Mouse (Mus musculus) lung, embryonic 14.5 days (tissue): ENCODE data around the gene Ttc32. TPM values are rescaled to one million over a fixed set of nuclear protein-coding genes. Genes with fewer than 3 reads are reported as not detected.
A peak's percentile ranks its signal among the peaks of the same experiment; 100 is the strongest.

Experiments
- ATAC-seq: fragments of 200-750 bp; cut with Nextera tagmentation; 2 replicates; pipeline ENCODE4 v1.8.0; 2017; ENCODE audit warnings: mild to moderate bottlenecking, moderate TSS enrichment, moderate library complexity; ENCODE audit not compliant: insufficient read depth
- DNase-seq: peaks from one replicate; pipeline ENCODE4 v3.0.0-alpha.2; 2015
- H3K27ac ChIP-seq: fragments of 300-500 bp; sonication (generic); 2 replicates; pipeline ENCODE4 v1.5.1; 2014; ENCODE audit warnings: low read depth, mild to moderate bottlenecking, moderate library complexity
- H3K27me3 ChIP-seq: fragments of 300-500 bp; sonication (generic); 2 replicates; pipeline ENCODE4 v1.6.1; 2014; ENCODE audit warnings: low read length, control low read depth; ENCODE audit not compliant: insufficient read depth
- H3K36me3 ChIP-seq: fragments of 300-500 bp; sonication (generic); 2 replicates; pipeline ENCODE4 v1.6.1; 2014; ENCODE audit warnings: control low read depth; ENCODE audit not compliant: insufficient read depth
- H3K4me1 ChIP-seq: fragments of 300-500 bp; sonication (generic); 2 replicates; pipeline ENCODE4 v1.6.1; 2014; ENCODE audit warnings: antibody characterized with exemption, control low read depth; ENCODE audit not compliant: insufficient read depth
- H3K4me2 ChIP-seq: fragments of 300-500 bp; sonication (generic); 2 replicates; pipeline ENCODE4 v1.6.1; 2014; ENCODE audit warnings: mild to moderate bottlenecking
- H3K4me3 ChIP-seq: fragments of 300-500 bp; sonication (generic); 2 replicates; pipeline ENCODE4 v1.5.1; 2014; ENCODE audit warnings: low read depth, low read length
- H3K9ac ChIP-seq: fragments of 300-500 bp; sonication (generic); 2 replicates; pipeline ENCODE4 v1.6.1; 2014
- H3K9me3 ChIP-seq: fragments of 300-500 bp; sonication (generic); 2 replicates; pipeline ENCODE4 v1.6.1; 2016; ENCODE audit warnings: low read depth, low read length, control low read depth
- CTCF ChIP-seq: IDR thresholded peaks from 2 replicates; pipeline ENCODE4 v1.5.1; 2016; ENCODE audit warnings: antibody characterized with exemption, low read depth
- WGBS: fragments of 180-500 bp; shearing (Covaris S2); extraction: QIAGEN DNeasy Blood & Tissue Kit; methylation state at CpG from one replicate; pipeline ENCODE4 v1.1.7; 2014; 5-methylcytosine and 5-hydroxymethylcytosine counted together
- polyA plus RNA-seq: library from polyadenylated mRNA; unstranded; fragments of >200 nt; fragmentation: Nextera tagmentation; extraction: Ambion mirVana; gene quantifications from 2 replicates; pipeline ENCODE4 v1.2.1, GENCODE M21; 2014

The Ttc32 gene
- polyA plus RNA-seq, 1 experiment from 2014 or later = 22.6 TPM

DNA sequence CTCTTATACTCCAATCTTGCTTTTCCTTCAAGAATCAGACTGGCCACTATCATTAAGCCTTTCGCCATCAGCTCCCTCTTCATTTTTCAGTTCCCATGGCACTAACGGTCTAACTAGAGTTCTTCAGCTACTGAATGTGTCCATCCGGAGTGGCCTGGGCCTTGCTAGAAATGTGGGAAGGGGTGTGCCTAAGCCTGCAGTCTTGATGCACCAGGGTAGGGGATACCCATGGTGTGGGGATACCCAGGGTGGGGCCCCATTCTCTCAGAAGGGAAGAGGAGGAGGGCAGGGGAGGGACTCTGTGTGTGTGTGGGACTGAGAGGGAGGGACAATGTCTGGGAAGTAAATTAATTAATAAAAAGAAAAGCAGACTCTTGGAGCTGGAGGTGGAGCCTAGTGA, 13.0 kb downstream of the Ttc32 start:
- H3K27ac ChIP-seq = no peak overlapping the region
- H3K4me1 ChIP-seq = no peaks in the 10 kb centered on the region
- no peaks in the 10 kb centered on the region for H3K27me3 ChIP-seq
- no peak for DNase-seq
- ATAC-seq = no peak; the same call in 1 of the 2 replicates
- TF ChIP-seq CTCF = no peak
- no peak overlapping the region for H3K4me2 ChIP-seq
- H3K4me3 ChIP-seq = no peak overlapping the region
- WGBS = 64% methylated on average over 3 of the region's 3 CpGs
- peaks cover 3% of the 10 kb centered on the region; the same call in 1 of the 2 replicates for H3K36me3 ChIP-seq
- H3K9ac ChIP-seq = no peak overlapping the region
- H3K9me3 ChIP-seq = no peaks in the 10 kb centered on the region

DNA sequence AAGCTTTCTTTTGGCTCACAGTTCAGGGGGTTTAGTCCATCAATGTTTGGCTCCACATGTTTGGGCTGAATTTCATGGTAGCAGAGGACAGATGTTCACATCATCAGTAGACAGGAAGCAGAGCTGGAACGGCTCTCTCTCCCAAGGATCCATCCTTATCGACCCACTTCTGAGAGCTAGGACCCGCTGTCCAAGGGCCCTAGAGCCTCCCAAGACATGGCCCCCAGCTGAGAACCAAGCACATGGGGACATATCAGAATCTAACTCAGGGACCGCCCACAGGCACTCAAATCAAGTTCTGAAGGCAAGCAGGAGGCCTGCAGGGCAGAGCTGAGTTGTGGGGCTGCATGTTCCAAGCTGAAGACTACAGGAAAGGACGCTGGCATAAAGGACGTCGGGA, 14.9 kb downstream of the Ttc32 start:
- Histone ChIP-seq H3K9ac (no peak overlapping the region), H3K9me3 (no peaks in the 10 kb centered on the region), H3K27me3 (no peaks in the 10 kb centered on the region), H3K4me1 (no peaks in the 10 kb centered on the region), H3K4me2 (no peak overlapping the region), H3K27ac (no peak overlapping the region), H3K36me3 (peaks cover 3% of the 10 kb centered on the region; the same call in 1 of the 2 replicates), H3K4me3 (no peak overlapping the region)
- DNase-seq (no peak), ATAC-seq (no peak)
- 86% methylated on average over 7 of the region's 7 CpGs for WGBS
- no peak for TF ChIP-seq CTCF

DNA sequence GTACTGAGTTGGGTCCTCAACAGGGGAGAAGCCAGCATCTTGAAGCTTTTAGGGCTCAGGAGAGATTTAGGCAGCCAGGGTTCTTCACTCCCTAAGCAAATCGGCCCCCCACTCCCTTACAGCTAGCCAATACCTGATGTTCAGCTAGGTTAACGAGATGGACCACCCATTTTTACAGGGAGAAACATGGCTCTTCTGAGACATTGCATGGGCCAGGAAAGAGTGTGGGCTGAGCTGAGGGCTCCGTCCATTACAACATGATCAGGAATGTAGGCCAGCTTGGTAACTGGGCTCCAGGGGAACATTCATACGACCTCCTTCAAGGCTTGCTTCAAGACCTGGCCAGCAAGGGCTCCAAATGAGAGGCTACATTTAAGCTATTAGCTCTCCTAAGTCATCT, 16.9 kb downstream of the Ttc32 start:
- Histone ChIP-seq H3K4me2 (no peak overlapping the region), H3K27me3 (no peaks in the 10 kb centered on the region), H3K9me3 (no peaks in the 10 kb centered on the region), H3K36me3 (no peaks in the 10 kb centered on the region; the same call in 1 of the 2 replicates), H3K4me1 (no peaks in the 10 kb centered on the region), H3K4me3 (no peak overlapping the region), H3K27ac (no peak overlapping the region), H3K9ac (no peak overlapping the region)
- WGBS = 81% methylated on average over 4 of the region's 4 CpGs
- no peak for ATAC-seq
- DNase-seq = no peak
- no peak for TF ChIP-seq CTCF

DNA sequence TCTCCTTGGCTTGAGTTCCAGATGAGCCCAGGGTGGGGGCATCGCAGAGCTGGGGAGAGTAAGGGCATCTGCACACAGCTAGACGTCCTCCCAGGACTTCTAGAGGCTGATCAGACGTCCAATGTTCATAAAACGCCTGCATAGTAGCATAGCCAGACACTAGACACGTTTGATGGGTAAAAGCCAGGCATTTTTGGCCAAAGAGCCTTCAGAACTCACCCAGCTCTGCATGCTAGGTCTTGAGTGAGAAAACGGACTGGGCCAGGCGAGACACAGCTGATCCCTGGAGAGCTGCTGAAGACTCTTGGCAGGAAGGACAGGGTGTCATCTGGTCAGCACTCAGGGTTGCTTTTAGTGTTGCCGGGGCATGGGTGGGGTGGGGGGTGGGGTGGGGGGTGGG, 18.3 kb downstream of the Ttc32 start:
- no peak for TF ChIP-seq CTCF
- ATAC-seq (no peak), DNase-seq (no peak)
- Histone ChIP-seq H3K4me1 (no peaks in the 10 kb centered on the region), H3K9me3 (no peaks in the 10 kb centered on the region), H3K27me3 (no peaks in the 10 kb centered on the region), H3K4me2 (no peak overlapping the region), H3K9ac (no peak overlapping the region), H3K36me3 (no peaks in the 10 kb centered on the region; the same call in 1 of the 2 replicates), H3K27ac (no peak overlapping the region), H3K4me3 (no peak overlapping the region)
- 60% methylated on average over 8 of the region's 8 CpGs for WGBS

DNA sequence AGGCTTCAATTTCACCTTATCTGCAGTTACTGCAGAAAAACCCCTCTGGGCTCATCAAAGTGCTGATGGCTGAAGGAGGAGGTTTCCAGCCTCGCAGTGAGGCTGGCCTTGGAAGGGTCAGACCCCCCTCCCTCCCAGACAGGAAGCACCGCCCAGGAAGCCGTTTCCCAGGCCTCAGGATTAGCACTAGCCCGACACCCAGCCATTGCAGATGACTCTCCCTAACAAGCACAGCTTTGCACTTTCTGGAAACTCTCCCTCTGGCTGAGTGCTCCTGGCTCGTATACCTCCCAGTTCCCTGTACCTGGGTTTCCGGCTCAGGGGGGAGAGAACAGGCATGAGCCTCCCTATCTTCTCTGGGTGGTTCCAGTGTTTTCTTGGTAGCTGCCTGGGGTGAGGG, 21.0 kb downstream of the Ttc32 start:
- Histone ChIP-seq H3K4me2 (no peak overlapping the region), H3K9ac (no peak overlapping the region), H3K27ac (no peak overlapping the region), H3K27me3 (no peaks in the 10 kb centered on the region), H3K9me3 (no peaks in the 10 kb centered on the region), H3K4me3 (no peak overlapping the region), H3K36me3 (no peaks in the 10 kb centered on the region), H3K4me1 (no peaks in the 10 kb centered on the region)
- TF ChIP-seq CTCF = no peak
- ATAC-seq (no peak), DNase-seq (no peak)
- WGBS = 24% methylated on average over 6 of the region's 6 CpGs

DNA sequence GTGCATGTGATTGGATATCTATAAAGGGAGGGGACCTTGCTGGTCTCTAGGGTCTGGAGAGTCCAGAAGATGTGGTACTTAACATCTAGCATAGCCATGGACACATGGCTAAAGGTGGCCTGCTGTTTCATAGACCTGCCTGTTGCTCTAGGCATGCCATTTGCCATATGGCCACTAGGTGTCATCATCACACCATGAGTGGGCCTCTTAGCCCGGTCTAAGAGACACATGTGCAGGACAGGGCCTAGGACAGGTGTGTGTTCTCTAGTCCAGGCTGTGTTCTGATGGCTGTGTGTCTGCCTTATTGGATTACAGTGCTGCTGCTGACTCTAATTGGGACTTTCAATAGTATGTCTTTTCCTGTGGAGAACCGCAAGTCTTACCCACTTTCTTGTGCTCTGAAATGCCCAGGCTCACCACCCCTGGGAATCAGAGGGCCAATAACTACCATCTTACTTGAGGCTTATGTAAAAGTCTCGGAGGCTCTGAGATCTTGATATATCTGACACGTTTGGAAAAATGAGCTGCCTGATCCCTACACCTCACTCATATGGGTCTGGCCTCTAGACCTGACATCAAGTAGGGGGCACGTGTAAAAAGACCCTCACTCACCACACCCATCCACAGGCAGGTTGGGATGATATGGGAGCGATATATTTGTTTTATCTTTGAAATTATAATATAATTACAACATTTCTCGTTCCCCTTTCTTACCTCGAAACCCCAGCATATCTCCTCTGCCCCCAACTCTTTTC, 22.5 kb downstream of the Ttc32 start:
- peak; percentile 100 for TF ChIP-seq CTCF
- no peaks in the 10 kb centered on the region for H3K9me3 ChIP-seq
- H3K27ac ChIP-seq = no peak overlapping the region
- ATAC-seq = peak; percentile 77; the same call in 1 of the 2 replicates
- H3K4me3 ChIP-seq = no peak overlapping the region
- no peaks in the 10 kb centered on the region for H3K4me1 ChIP-seq
- WGBS = 49% methylated on average over 8 of the region's 8 CpGs
- H3K27me3 ChIP-seq = no peaks in the 10 kb centered on the region
- peak; percentile 92 for DNase-seq
- no peak overlapping the region for H3K4me2 ChIP-seq
- H3K36me3 ChIP-seq = no peaks in the 10 kb centered on the region
- no peak overlapping the region for H3K9ac ChIP-seq

DNA sequence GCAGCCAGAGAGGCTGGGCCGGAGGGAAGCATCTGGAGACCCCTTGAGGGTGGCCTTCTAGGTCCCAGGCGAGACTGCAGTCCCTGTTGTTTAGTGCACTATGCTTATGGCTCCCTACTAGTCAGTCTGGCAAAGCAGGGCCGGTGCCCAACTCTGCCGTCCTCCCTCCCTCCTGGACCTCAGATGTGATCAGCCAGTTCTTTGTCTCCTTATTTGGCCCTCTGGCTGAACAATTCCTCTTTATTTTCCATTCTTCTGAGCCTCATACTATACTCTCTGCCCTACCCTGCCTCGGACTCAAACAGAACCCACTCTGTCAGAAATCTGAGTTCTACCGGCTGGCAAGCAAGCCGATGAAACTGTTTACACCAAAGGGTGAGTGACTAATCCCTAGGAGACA, 23.5 kb downstream of the Ttc32 start:
- no peaks in the 10 kb centered on the region for H3K9me3 ChIP-seq
- no peaks in the 10 kb centered on the region for H3K4me1 ChIP-seq
- TF ChIP-seq CTCF = no peak
- no peak overlapping the region for H3K27ac ChIP-seq
- ATAC-seq = no peak
- no peak overlapping the region for H3K9ac ChIP-seq
- H3K4me2 ChIP-seq = no peak overlapping the region
- H3K4me3 ChIP-seq = no peak overlapping the region
- WGBS = 58% methylated on average over 7 of the region's 7 CpGs
- no peak for DNase-seq
- no peaks in the 10 kb centered on the region for H3K36me3 ChIP-seq
- H3K27me3 ChIP-seq = no peaks in the 10 kb centered on the region
